Mouse (Mus musculus) sigmoid colon, adult 10 weeks (tissue): ENCODE results near the gene Phykpl. TPM values are rescaled to one million over a fixed set of nuclear protein-coding genes. Genes with fewer than 3 reads are reported as not detected.

Experiments
- polyA plus RNA-seq: library from polyadenylated mRNA; stranded (reverse); fragments of 350-450 nt; fragmentation: Illumina TruSeq; extraction: RNeasy Lipid Tissue Mini Kit (QIAGEN cat#74804); gene quantifications from one replicate; pipeline ENCODE4 v1.2.3, GENCODE M21; 2014; ENCODE audit warnings: low read depth, low replicate concordance

Phykpl gene
- 21.7 TPM for polyA plus RNA-seq

DNA sequence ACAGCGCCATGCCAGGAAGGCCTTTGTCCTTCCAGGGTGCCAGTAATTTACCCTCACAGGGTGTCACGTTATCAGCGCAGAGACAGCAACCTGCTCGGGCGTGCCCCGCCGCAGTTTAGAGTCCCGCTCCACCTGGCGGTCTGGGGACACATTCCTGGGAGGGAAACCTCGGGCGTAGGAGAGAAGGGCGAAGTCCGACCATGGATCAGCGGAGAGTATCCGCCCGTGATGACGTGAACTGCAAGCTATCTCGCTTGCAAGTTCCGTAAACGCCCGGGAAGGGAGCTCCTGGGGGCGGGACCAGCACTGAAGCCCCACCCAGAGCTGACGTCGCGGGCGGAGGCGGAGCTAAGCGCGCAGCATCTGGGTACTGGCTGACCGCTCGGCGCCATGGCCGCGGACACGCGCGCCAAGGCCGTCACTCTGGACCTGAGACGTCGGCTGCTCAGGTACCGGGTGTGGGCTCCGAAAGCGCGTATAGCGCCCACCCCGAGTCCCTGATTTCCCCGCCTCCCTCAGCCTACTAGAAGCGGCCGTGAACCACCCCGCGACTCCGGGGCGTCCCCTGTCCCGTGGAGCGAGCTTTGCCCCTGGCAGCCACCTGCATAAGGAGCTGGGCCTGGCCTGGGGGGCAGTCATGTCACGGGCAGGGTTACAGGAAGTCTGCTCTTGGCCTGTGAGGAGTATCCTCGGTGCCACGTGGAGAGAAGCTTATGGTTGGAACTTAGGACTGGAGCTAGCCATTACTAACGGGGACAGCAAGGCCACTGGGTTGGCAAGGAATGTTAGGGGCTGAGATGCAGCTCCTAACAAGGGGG, at the start of gene Phykpl:
Gene Phykpl, plus strand, starts transcription at position 327 of the 818 bp plus-strand sequence.

DNA sequence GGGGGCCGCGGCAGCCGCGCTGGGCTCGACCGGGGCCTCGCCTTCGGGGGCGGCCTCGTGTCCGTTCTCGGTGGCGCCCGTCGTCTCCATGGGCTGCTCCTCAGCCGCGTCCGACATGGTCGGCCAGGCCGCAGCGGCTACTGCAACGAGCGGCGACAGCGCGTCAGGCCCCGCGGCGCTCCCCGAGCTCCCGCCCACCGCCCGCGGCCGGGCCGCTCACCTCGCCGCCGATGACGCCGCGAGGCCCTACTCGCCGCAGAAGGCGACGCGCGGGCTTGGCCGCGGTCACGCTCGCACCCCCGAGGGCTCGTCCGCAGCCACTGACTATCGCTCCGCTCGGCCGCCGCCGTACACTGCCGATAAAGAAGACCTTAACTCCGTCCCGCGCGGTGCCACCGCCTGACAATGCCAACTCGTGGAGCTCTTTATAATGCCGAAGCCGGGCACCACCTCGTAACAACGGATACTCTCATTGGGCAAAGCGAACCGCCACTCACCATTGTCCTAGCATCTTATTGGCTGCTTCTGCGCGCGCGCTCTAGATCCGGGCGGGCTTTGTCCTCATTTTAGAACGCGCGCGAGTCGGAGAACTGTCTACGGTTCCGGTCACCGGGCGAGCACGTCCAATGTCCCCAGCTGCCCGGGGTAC, 22.0 kb downstream of the Phykpl start, which contains the start of gene Hnrnpab:
Gene Hnrnpab, minus strand, starts transcription at position 401 of the 649 bp plus-strand sequence.

DNA sequence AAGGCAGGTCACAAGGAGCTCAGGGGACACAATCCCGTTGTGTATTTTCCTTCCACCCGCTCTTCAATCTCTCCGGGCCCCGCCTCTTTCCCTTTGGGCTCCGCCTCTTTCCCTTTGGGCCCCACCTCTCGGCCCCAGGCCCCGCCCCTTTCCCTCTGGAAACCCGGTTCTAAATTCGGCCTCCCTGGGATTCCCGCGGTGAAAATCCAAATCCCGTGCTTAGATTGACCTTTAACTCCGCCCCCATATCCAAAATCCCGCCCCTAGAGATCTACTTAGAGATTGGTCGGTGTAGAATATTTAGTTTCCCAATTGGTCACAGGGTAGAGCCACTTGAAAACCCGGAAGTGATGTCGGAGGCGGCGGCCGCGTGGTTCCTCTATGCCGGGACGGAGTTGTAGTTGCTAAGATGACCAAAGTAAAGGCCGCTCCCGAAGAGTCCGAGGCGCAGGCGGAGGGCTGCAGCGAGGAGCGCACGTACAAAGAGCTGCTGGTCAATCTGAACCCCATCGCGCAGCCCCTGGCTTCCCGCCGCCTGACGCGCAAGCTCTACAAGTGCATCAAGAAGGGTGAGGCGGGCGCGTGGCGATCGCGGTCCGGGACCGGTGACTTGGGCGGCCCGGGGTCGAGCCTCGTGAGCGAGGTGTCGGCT, 35.0 kb downstream of the Phykpl start, which contains the start of gene Nhp2:
Gene Nhp2, plus strand, starts transcription at position 327 of the 652 bp plus-strand sequence.

DNA sequence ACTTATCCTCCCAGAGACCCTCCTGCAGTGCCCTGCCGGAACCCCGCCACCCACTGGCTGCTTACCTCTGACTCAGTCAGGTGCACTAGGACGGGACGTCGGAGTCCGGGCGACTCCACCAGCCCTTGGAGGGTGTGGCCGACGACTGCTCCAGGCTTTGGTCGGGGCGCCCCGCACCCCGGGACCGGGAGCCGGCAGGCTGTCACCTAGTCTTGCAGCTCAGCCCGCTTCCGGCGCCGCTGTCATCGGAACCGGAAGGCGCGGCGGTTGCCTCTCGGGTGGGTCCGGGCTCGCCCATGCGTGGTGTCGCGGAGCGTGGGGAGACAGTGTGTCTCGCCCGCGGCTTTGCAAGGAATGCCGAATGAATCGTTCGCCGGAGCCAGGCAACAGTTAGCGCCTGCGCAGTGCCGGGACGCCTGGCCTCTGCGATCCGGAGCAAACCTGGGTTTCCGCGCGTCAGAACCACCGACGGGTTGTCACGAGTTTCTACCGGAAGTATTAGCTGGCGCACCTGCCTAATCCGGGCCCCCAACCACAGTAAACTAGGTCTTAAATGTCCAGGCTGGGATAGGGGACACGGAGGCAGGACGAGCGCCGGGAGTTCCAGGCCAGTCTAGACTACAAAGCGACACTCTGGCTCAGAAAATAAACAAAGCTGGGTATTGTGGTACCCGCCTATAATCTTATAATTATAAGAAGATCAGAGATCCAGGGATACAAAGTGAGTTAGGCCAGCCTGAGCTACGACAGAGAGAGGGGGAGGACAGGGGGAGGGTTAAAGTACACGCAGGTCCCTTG, 51.2 kb downstream of the Phykpl start, which contains the start of gene Rmnd5b:
Gene Rmnd5b, minus strand, starts transcription at position 372 of the 798 bp plus-strand sequence.

DNA sequence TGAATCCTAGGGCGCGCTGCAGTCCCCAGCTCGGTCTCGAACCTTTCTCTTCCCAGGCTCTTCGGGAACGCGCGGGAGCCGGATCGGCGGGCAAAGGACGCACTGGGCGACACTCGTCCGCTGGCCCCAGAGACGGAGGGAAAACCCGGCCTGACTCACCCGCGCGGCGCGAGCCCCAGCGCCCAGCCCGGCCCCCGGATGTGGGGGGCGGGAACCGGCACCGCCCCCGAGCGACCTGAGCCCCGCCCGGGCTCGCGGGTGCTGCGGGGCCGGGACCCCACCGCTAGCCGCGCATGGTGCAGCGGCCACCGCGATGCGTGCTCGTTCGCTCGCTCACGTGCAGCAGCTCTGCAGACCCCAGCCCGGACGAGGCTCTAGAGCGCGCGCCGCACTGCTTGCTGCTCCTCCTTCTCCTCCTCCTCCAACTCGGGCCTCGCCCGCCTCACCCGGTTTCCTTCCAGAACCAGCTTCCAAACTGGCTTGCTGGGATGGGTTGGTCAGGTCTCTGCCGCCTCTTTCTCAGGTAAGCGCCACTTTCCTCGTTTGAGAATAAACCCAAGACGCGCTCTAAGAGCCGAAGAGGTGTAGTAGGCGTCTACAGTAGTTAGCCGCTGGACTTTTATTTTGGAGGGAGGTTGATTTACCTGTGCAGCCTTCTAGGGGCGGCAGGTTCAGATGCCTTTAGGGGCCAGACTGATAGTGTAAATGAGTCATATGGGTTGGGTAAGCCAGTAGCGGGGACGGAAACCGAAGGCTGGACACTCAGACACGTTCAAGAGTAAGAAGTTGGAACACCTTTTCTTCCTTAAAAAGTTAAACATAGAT, 66.3 kb downstream of the Phykpl start, which contains the start of the genes N4bp3 and D930048N14Rik:
Gene N4bp3, minus strand, starts transcription at position 152 of the 825 bp plus-strand sequence.
Gene D930048N14Rik, plus strand, starts transcription at position 264 of the 825 bp plus-strand sequence.

Other genes starting within 250 kb of the Phykpl start
- gene Hnrnpab, start 22.1 kb downstream of the Phykpl start, polyA plus RNA-seq = 290 TPM
- gene Nhp2, start 35.0 kb downstream of the Phykpl start, polyA plus RNA-seq = 0.98 TPM
- gene Rmnd5b, start 51.1 kb downstream of the Phykpl start, polyA plus RNA-seq = 6.3 TPM
- not detected for gene N4bp3, start 66.1 kb downstream of the Phykpl start, polyA plus RNA-seq
- 4.2 TPM for gene D930048N14Rik, start 66.2 kb downstream of the Phykpl start, polyA plus RNA-seq
- 67.7 TPM for gene 0610009B22Rik, start 104.1 kb downstream of the Phykpl start, polyA plus RNA-seq
- 64.3 TPM for gene Sec24a, start 178.9 kb downstream of the Phykpl start, polyA plus RNA-seq
- 231 TPM for gene Sar1b, start 178.9 kb downstream of the Phykpl start, polyA plus RNA-seq